Mouse (Mus musculus) midbrain, postnatal 0 days (tissue): Measurements from ENCODE around the gene Btaf1. TPM values are rescaled to one million over a fixed set of nuclear protein-coding genes. Genes with fewer than 3 reads are reported as not detected.

Experiments
- ATAC-seq: fragments of 200-750 bp; cut with Nextera tagmentation; 2 replicates; pipeline ENCODE4 v1.8.0; 2017; ENCODE audit warnings: moderate number of reproducible peaks, mild to moderate bottlenecking, moderate TSS enrichment, moderate library complexity; ENCODE audit not compliant: low FRiP score
- DNase-seq: peaks from one replicate; pipeline ENCODE4 v3.0.0-alpha.2; 2015; ENCODE audit warnings: low spot score
- H3K27ac ChIP-seq: fragments of 300-500 bp; sonication (generic); 2 replicates; pipeline ENCODE4 v1.5.1; 2014; ENCODE audit warnings: low read depth, mild to moderate bottlenecking, low read length, mixed read lengths
- H3K27me3 ChIP-seq: fragments of 300-500 bp; sonication (generic); 2 replicates; pipeline ENCODE4 v1.6.1; 2014; ENCODE audit warnings: low read length, control low read depth, mixed read lengths; ENCODE audit not compliant: insufficient read depth
- H3K36me3 ChIP-seq: fragments of 300-500 bp; sonication (generic); 2 replicates; pipeline ENCODE4 v1.6.1; 2014; ENCODE audit warnings: low read length, control low read depth, mixed read lengths; ENCODE audit not compliant: insufficient read depth
- H3K4me1 ChIP-seq: fragments of 300-500 bp; sonication (generic); 2 replicates; pipeline ENCODE4 v1.6.1; 2014; ENCODE audit warnings: mild to moderate bottlenecking, control low read depth, antibody characterized with exemption, low read length, mixed read lengths; ENCODE audit not compliant: insufficient read depth
- H3K4me2 ChIP-seq: fragments of 300-500 bp; sonication (generic); 2 replicates; pipeline ENCODE4 v1.6.1; 2014; ENCODE audit warnings: low read depth, mild to moderate bottlenecking, low read length, mixed read lengths; ENCODE audit not compliant: poor library complexity, severe bottlenecking
- H3K4me3 ChIP-seq: fragments of 300-500 bp; sonication (generic); 2 replicates; pipeline ENCODE4 v1.5.1; 2014; ENCODE audit warnings: low read depth, mild to moderate bottlenecking, low read length, moderate library complexity
- H3K9ac ChIP-seq: fragments of 300-500 bp; sonication (generic); replicated peaks from 2 replicates; pipeline ENCODE4 v1.6.1; 2014; ENCODE audit warnings: mild to moderate bottlenecking, low read length, moderate library complexity, mixed read lengths; ENCODE audit not compliant: poor library complexity, severe bottlenecking
- H3K9me3 ChIP-seq: fragments of 300-500 bp; sonication (generic); 2 replicates; pipeline ENCODE4 v1.6.1; 2016; ENCODE audit warnings: low read length, control low read depth
- CTCF ChIP-seq: IDR thresholded peaks from 2 replicates; pipeline ENCODE4 v1.5.1; 2016; ENCODE audit warnings: antibody characterized with exemption, mild to moderate bottlenecking
- WGBS: fragments of 180-500 bp; shearing (Covaris S2); extraction: QIAGEN DNeasy Blood & Tissue Kit; methylation state at CpG from one replicate; pipeline ENCODE4 v1.1.7; 2014; 5-methylcytosine and 5-hydroxymethylcytosine counted together
- polyA plus RNA-seq: library from polyadenylated mRNA; unstranded; fragments of >200 nt; fragmentation: Nextera tagmentation; extraction: Ambion mirVana; gene quantifications from 2 replicates; pipeline ENCODE4 v1.2.1, GENCODE M21; 2015
- total RNA-seq: library from RNA; depleted of rRNA; stranded (reverse); fragments of >200 nt; gene quantifications from 2 replicates; pipeline ENCODE4 v1.2.3, GENCODE M21; 2014; rRNA removed

Gene Btaf1
- total and polyA plus RNA-seq, 2 experiments from 2014 or later: 3.5 to 16.4 TPM

DNA sequence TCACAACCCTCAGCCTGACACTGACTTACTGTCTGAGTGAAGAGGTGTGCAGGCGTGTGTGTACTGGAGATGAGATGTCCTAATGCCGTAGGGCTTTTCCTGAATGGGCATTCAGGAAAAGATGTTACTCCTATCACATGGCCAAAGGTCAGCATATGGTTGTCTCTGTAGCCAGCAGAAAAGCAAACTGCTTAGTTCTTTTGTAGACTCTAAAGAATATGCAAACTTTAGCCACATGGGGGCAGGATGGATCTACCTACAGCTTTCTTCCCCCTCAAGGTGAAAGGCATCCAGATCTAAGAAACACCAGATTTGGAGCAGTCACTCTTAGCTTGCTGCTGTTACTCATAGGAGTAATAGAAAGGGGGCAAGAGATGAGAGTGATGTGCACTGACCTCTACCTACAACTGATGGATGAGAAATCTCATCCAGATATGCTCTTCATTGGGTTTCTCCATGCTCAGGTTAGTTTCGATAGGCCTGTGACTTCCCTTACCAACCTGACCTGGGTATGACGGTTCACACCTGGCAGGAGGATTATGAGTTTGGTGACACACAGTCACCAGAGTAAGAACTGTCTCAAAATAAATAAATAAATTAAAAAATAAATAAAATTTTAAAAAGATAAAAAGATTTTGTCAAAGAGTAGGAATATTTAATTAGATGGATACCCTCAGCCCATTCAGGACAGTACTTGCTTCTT lies 124.9 kb downstream of the Btaf1 start:
- Histone ChIP-seq H3K27me3 (no peaks in the 10 kb centered on the region), H3K4me2 (no peak overlapping the region), H3K4me3 (no peak overlapping the region), H3K36me3 (peaks cover 12% of the 10 kb centered on the region; the same call in 1 of the 2 replicates), H3K4me1 (no peaks in the 10 kb centered on the region), H3K9me3 (no peaks in the 10 kb centered on the region), H3K27ac (no peak overlapping the region), H3K9ac (no peak overlapping the region)
- peak; percentile 84 for TF ChIP-seq CTCF
- 74% methylated on average over 4 of the region's 4 CpGs for WGBS
- DNase-seq: peak; percentile 80
- ATAC-seq: 0 out of 2 replicates have a peak, but pooled peaks have one; percentile 31

GRCm38 (mm10) chr19:37055976-37056556 lies 130.2 kb downstream of the Btaf1 start:
- Histone ChIP-seq H3K4me2 (no peak overlapping the region), H3K27ac (no peak overlapping the region), H3K27me3 (no peaks in the 10 kb centered on the region), H3K9ac (no peak overlapping the region), H3K36me3 (0 out of 2 replicates have a peak, but pooled peaks cover 2% of the 10 kb centered on the region), H3K9me3 (no peaks in the 10 kb centered on the region), H3K4me3 (no peak overlapping the region), H3K4me1 (no peaks in the 10 kb centered on the region)
- ATAC-seq (no peak), DNase-seq (no peak)
- WGBS: 87% methylated on average over 4 of the region's 4 CpGs
- TF ChIP-seq CTCF: no peak

DNA sequence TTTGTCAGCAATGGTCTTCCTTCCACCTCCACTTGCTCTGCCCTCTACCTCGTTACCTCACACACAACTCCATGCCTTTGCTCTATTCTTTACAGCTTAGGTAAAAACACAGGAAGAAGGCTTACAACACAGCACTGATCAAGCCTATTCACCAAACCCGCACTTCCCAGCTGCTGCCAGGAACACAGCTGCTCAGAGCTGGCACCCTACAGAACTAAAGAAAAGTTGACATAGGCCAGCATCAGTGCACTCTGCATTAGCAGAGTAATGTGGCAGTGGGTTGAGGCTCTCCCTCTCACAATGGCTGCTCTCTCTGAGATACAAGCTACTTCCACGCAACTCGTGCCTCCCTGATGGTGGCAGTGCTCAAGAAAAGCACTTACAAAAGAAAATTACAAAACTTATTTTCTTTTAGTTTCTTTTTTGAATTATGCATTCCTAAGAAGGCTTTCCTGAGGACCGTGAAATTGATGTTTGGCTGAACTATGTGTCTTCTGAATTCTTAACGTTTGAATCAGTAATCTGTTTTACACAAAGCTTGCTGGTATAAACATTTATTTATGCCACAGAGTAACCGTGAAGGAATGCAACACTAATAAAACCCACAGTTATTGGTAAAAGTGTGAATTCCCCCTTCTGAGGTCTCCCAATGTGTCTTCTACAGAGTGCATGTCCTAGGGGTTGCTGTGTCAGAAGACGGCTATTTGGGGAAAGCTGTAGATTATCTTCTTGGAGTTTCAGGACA lies 131.5 kb downstream of the Btaf1 start:
- Histone ChIP-seq H3K27me3 (no peaks in the 10 kb centered on the region), H3K4me1 (no peaks in the 10 kb centered on the region), H3K9ac (no peak overlapping the region), H3K4me2 (no peak overlapping the region), H3K27ac (no peak overlapping the region), H3K36me3 (0 out of 2 replicates have a peak, but pooled peaks cover 2% of the 10 kb centered on the region), H3K9me3 (no peaks in the 10 kb centered on the region), H3K4me3 (no peak overlapping the region)
- WGBS: 51% methylated on average over 8 of the region's 8 CpGs
- no peak for ATAC-seq
- TF ChIP-seq CTCF: no peak
- DNase-seq: no peak

GRCm38 (mm10) chr19:37059623-37060022 lies 133.7 kb downstream of the Btaf1 start:
- DNase-seq: peak; percentile 10
- no peak for TF ChIP-seq CTCF
- H3K4me1 ChIP-seq: no peaks in the 10 kb centered on the region

GRCm38 (mm10) chr19:37060078-37060477 lies 134.2 kb downstream of the Btaf1 start:
- TF ChIP-seq CTCF: no peak
- no peaks in the 10 kb centered on the region for H3K27me3 ChIP-seq
- no peaks in the 10 kb centered on the region for H3K9me3 ChIP-seq
- 92% methylated on average over 4 of the region's 4 CpGs for WGBS
- H3K9ac ChIP-seq: no peak overlapping the region
- H3K4me2 ChIP-seq: no peak overlapping the region
- no peak for DNase-seq
- no peak overlapping the region for H3K4me3 ChIP-seq
- no peak for ATAC-seq
- H3K4me1 ChIP-seq: no peaks in the 10 kb centered on the region
- H3K36me3 ChIP-seq: no peaks in the 10 kb centered on the region
- H3K27ac ChIP-seq: no peak overlapping the region

More at GRCm38 (mm10) chr19:37059623-37060022, 133.7 kb downstream of the Btaf1 start:
- no peaks in the 10 kb centered on the region for H3K9me3 ChIP-seq
- no peaks in the 10 kb centered on the region for H3K36me3 ChIP-seq
- H3K9ac ChIP-seq: no peak overlapping the region
- H3K27ac ChIP-seq: no peak overlapping the region
- no peak for ATAC-seq
- no peak overlapping the region for H3K4me2 ChIP-seq
- no peaks in the 10 kb centered on the region for H3K27me3 ChIP-seq
- H3K4me3 ChIP-seq: no peak overlapping the region
- 50% methylated on average over 2 of the region's 2 CpGs for WGBS

Other genes with a start within 250 kb of the Btaf1 start
- 26.2 and 26.7 TPM in 2 replicates for gene Ppp1r3c, start 189.4 kb upstream of the Btaf1 start, total RNA-seq
- gene Ppp1r3c, start 189.4 kb upstream of the Btaf1 start, polyA plus RNA-seq: 8.4 and 9.9 TPM in 2 replicates
- 181 and 215 TPM in 2 replicates for gene Tnks2, start 91.8 kb upstream of the Btaf1 start, total RNA-seq
- gene Tnks2, start 91.8 kb upstream of the Btaf1 start, polyA plus RNA-seq: 25.4 and 27.2 TPM in 2 replicates
- 30.4 and 36.0 TPM in 2 replicates for gene Fgfbp3, start 6.5 kb upstream of the Btaf1 start, total RNA-seq
- 28.7 and 30.5 TPM in 2 replicates for gene Fgfbp3, start 6.5 kb upstream of the Btaf1 start, polyA plus RNA-seq